Comparison of ENCODE assay signal across 8 mouse cellular contexts in the genomic region with DNA sequence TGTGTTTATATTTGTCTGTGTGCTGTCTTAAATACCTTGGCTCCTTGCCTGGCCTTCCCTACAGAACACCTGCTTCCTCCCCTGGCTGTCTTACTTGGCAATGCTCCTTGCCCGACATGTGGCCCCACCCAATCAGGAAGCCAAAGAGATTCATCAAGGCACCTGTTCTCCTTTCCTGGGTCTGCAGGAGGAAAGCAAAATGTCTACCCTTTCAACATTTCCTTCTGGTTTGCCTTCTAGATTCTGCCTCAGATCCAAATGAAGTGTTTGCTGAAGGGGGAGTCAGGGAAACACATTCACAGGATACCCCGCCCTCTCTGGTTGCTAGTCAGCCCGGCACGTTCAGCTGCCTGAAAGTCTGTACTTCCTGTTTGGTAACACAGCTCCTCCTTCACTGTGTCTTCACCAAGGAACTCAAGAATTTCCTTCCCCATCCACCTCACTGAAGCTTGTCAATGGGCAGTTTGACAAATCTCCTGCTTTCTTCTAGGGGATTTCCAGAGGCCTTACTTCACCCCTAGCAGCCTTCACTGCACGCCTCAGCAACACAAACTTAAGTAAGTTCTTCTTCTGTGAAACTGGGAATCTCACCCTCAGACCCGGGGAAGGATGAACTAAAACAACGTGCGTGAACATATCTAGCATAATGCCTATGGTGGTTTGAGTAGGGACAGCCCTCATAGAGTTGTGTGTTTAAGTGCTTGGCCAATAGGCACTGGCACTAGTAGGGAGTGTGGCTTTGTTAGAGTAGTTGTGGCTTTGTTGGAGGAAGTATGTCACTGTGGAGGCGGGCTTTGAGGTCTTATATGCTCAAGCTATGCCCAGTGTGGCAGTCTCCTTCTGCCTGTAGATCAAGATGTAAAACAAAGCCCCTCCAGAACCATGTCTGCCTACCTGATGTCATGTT. TPM values are rescaled to one million over a fixed set of nuclear protein-coding genes. Genes with fewer than 3 reads are reported as not detected.
DNase-seq lines count a peak whose midpoint lies in the region; ATAC-seq and TF ChIP-seq lines count a peak whose summit lies in the region.

No protein-coding gene starts in this region.

- no peak overlapping the region for H3K9ac ChIP-seq in heart, embryonic 11.5 days (ENCODE audit: low read depth, low read length)
- H3K9ac ChIP-seq in liver, postnatal 0 days (replicated peaks), result no peak overlapping the region
- no peak overlapping the region for H3K9ac ChIP-seq in stomach, embryonic 16.5 days (ENCODE audit: low read length)
- no peak overlapping the region for H3K9ac ChIP-seq in midbrain, embryonic 16.5 days (ENCODE audit: low read depth, low read length)

- no peak for TF ChIP-seq EP300 in liver, postnatal 0 days (IDR thresholded peaks at IDR 0.05; ENCODE audit: low read depth)

- ATAC-seq in heart, embryonic 11.5 days (replicated peaks; ENCODE audit: insufficient number of reproducible peaks, low FRiP score, low TSS enrichment), result no peak
- peak; percentile 53 for ATAC-seq in liver, postnatal 0 days
- ATAC-seq in stomach, embryonic 16.5 days (ENCODE audit: insufficient read depth, low FRiP score), result peak; percentile 44; the same call in 1 of the 2 replicates
- no peak for ATAC-seq in midbrain, embryonic 16.5 days

- no peak for TF ChIP-seq CTCF in bone marrow macrophage, adult 2 months (IDR thresholded peaks at IDR 0.05; ENCODE audit: low read depth, low read length)
- no peak for TF ChIP-seq CTCF in liver, postnatal 0 days (IDR thresholded peaks at IDR 0.05; ENCODE audit: low read depth)

- H3K9me3 ChIP-seq in heart, embryonic 11.5 days (replicated peaks; ENCODE audit: control insufficient read depth, low read length), result no peaks in the 10 kb centered on the region
- H3K9me3 ChIP-seq in liver, postnatal 0 days (ENCODE audit: low read length), result no peaks in the 10 kb centered on the region; the same call in 1 of the 2 replicates
- H3K9me3 ChIP-seq in stomach, embryonic 16.5 days (replicated peaks; ENCODE audit: control insufficient read depth, low read length), result no peaks in the 10 kb centered on the region
- no peaks in the 10 kb centered on the region for H3K9me3 ChIP-seq in midbrain, embryonic 16.5 days (replicated peaks; ENCODE audit: control insufficient read depth, low read length, poor library complexity, severe bottlenecking)

- WGBS in heart, embryonic 11.5 days (ENCODE audit: insufficient replicate concordance), result 78% methylated on average over 9 of the region's 9 CpGs
- 58% methylated on average over 9 of the region's 9 CpGs for WGBS in liver, postnatal 0 days (ENCODE audit: insufficient replicate concordance)
- WGBS in stomach, embryonic 16.5 days, result 64% methylated on average over 9 of the region's 9 CpGs
- 93% methylated on average over 9 of the region's 9 CpGs for WGBS in midbrain, embryonic 16.5 days

- no peaks in the 10 kb centered on the region for H3K4me1 ChIP-seq in heart, embryonic 11.5 days (ENCODE audit: control insufficient read depth, insufficient read depth, low read length)
- H3K4me1 ChIP-seq in bone marrow macrophage, adult 2 months (ENCODE audit: control insufficient read depth, insufficient read depth, low read length), result peaks cover 34% of the 10 kb centered on the region
- H3K4me1 ChIP-seq in liver, postnatal 0 days (ENCODE audit: insufficient read depth), result peaks cover 12% of the 10 kb centered on the region
- H3K4me1 ChIP-seq in stomach, embryonic 16.5 days (ENCODE audit: control insufficient read depth, insufficient read depth, low read length), result no peaks in the 10 kb centered on the region
- no peaks in the 10 kb centered on the region for H3K4me1 ChIP-seq in midbrain, embryonic 16.5 days (ENCODE audit: control insufficient read depth, insufficient read depth, low read length)

- no peaks in the 10 kb centered on the region for H3K36me3 ChIP-seq in heart, embryonic 11.5 days (ENCODE audit: control insufficient read depth, insufficient read depth, low read length)
- H3K36me3 ChIP-seq in liver, postnatal 0 days (replicated peaks; ENCODE audit: insufficient read depth, low read length), result no peaks in the 10 kb centered on the region; the same call in 1 of the 2 replicates
- H3K36me3 ChIP-seq in stomach, embryonic 16.5 days (ENCODE audit: control insufficient read depth, insufficient read depth, low read length), result no peaks in the 10 kb centered on the region
- no peaks in the 10 kb centered on the region for H3K36me3 ChIP-seq in midbrain, embryonic 16.5 days (ENCODE audit: control insufficient read depth, insufficient read depth, low read length)

- intact Hi-C loops in heart, postnatal 14 days (cut with DNase I), result no loop called here

- no peaks in the 10 kb centered on the region for H3K27me3 ChIP-seq in heart, embryonic 11.5 days (ENCODE audit: control insufficient read depth, insufficient read depth, low read length)
- no peaks in the 10 kb centered on the region for H3K27me3 ChIP-seq in liver, postnatal 0 days (ENCODE audit: insufficient read depth, low read length)
- H3K27me3 ChIP-seq in stomach, embryonic 16.5 days (ENCODE audit: control insufficient read depth, insufficient read depth, low read length), result no peaks in the 10 kb centered on the region
- no peaks in the 10 kb centered on the region for H3K27me3 ChIP-seq in midbrain, embryonic 16.5 days (ENCODE audit: control insufficient read depth, insufficient read depth, low read depth, low read length)

- no peak for TF ChIP-seq POLR2A in bone marrow macrophage, adult 2 months (IDR thresholded peaks at IDR 0.05; ENCODE audit: borderline replicate concordance, low read depth, low read length)

- no peak overlapping the region for H3K4me2 ChIP-seq in heart, embryonic 11.5 days
- peak overlapping the region; percentile 13; the same call in 1 of the 2 replicates for H3K4me2 ChIP-seq in liver, postnatal 0 days (ENCODE audit: low read depth, low read length)
- no peak overlapping the region for H3K4me2 ChIP-seq in stomach, embryonic 16.5 days (ENCODE audit: low read depth, low read length)
- no peak overlapping the region for H3K4me2 ChIP-seq in midbrain, embryonic 16.5 days (ENCODE audit: low read length)

- no peak overlapping the region for H3K27ac ChIP-seq in heart, embryonic 11.5 days (ENCODE audit: low read depth, low read length)
- H3K27ac ChIP-seq in bone marrow macrophage, adult 2 months (ENCODE audit: insufficient read depth, low read depth, low read length), result peak overlapping the region; percentile 95
- H3K27ac ChIP-seq in liver, postnatal 0 days (ENCODE audit: low read depth), result peak overlapping the region; percentile 88
- peak overlapping the region; percentile 74 for H3K27ac ChIP-seq in stomach, embryonic 16.5 days (ENCODE audit: low read length)
- H3K27ac ChIP-seq in midbrain, embryonic 16.5 days (ENCODE audit: low read length), result no peak overlapping the region

- H3K4me3 ChIP-seq in heart, embryonic 11.5 days (ENCODE audit: low read depth, low read length), result no peak overlapping the region
- H3K4me3 ChIP-seq in bone marrow macrophage, adult 2 months (ENCODE audit: insufficient read depth, low read length), result peak overlapping the region; percentile 25
- no peak overlapping the region for H3K4me3 ChIP-seq in liver, postnatal 0 days (ENCODE audit: low read depth, low read length)
- no peak overlapping the region for H3K4me3 ChIP-seq in stomach, embryonic 16.5 days (replicated peaks; ENCODE audit: low read length)
- H3K4me3 ChIP-seq in midbrain, embryonic 16.5 days (ENCODE audit: low read depth, low read length), result no peak overlapping the region

- peak; percentile 67 to 86 for DNase-seq in heart, adult 18-20 months
- DNase-seq in heart, postnatal 14 days, result peak; percentile 53
- peak; percentile 56 for DNase-seq in liver, postnatal 0 days
- no peak for DNase-seq in urinary bladder, postnatal 36 days (ENCODE audit: low spot score in 2 of 2)

RNA-seq across cellular contexts. Expression of a gene that starts 27.7 kb away (rescaled TPM):
- 10 to 100 TPM in 1 of 2 experiments, 1 to 10 TPM in 1; 7.5 to 10.9 TPM for total RNA-seq in heart, adult 18-20 months (2021)
- 30.0 and 33.5 TPM in 2 replicates for polyA plus RNA-seq in heart, embryonic 11.5 days (2014; fragmentation: Nextera tagmentation; extraction: Ambion mirVana)
- polyA plus RNA-seq in bone marrow macrophage, adult 2 months (2012; ENCODE audit: insufficient read depth, insufficient read length, missing spikeins), result 37.0 and 41.8 TPM in 2 replicates
- 10 to 100 TPM; 17.4 to 17.9 TPM for total RNA-seq in heart, postnatal 14 days (2021)
- polyA plus RNA-seq in liver, postnatal 0 days (2015; fragmentation: Nextera tagmentation; extraction: Ambion mirVana), result 61.4 and 63.2 TPM in 2 replicates
- polyA plus RNA-seq in stomach, embryonic 16.5 days (2015; fragmentation: Nextera tagmentation; extraction: Ambion mirVana), result 27.1 and 27.3 TPM in 2 replicates
- polyA plus RNA-seq in midbrain, embryonic 16.5 days (2015; fragmentation: Nextera tagmentation; extraction: Ambion mirVana), result 6.0 and 6.5 TPM in 2 replicates

Comparison
In these comparisons a context has a peak if more than half of its experiments do, and no peak if none do; other contexts are left out.
1. DNase-seq: peak in heart, adult 18-20 months (2 of 2), heart, postnatal 14 days (2 of 2) and liver, postnatal 0 days (single experiment); none in urinary bladder, postnatal 36 days (0 of 2).
2. ATAC-seq: peak in liver, postnatal 0 days (single experiment) and stomach, embryonic 16.5 days (single experiment); none in heart, embryonic 11.5 days (single experiment) and midbrain, embryonic 16.5 days (single experiment).
3. H3K27ac ChIP-seq: peak in bone marrow macrophage, adult 2 months (single experiment), liver, postnatal 0 days (single experiment) and stomach, embryonic 16.5 days (single experiment); none in heart, embryonic 11.5 days (single experiment) and midbrain, embryonic 16.5 days (single experiment).